Mouse (Mus musculus) CH12.LX (cell line): ENCODE results near the gene Ttn.

Experiments used
- BHLHE40 ChIP-seq: IDR thresholded peaks from 2 replicates; pipeline ENCODE4 v1.6.1; 2011; ENCODE audit warnings: mild to moderate bottlenecking, low read depth, low read length, improper control_type of control experiment
- CHD2 ChIP-seq: IDR thresholded peaks from 2 replicates; pipeline ENCODE4 v1.6.1; 2011; ENCODE audit warnings: low read length, improper control_type of control experiment
- CTCF ChIP-seq, 2 experiments: IDR thresholded peaks in 1 of 2; conservative IDR thresholded peaks in 1 of 2; 2 replicates each; pipeline ENCODE4 v1.5.1; 2011 to 2012; ENCODE audit warnings: low read depth in 2 of 2, low read length in 2 of 2, improper control_type of control experiment in 1 of 2, inconsistent platforms in 1 of 2, mild to moderate bottlenecking in 1 of 2, moderate library complexity in 1 of 2
- E2F4 ChIP-seq: IDR thresholded peaks from 2 replicates; pipeline ENCODE4 v1.6.1; 2011; ENCODE audit warnings: low read depth, low read length, improper control_type of control experiment; ENCODE audit not compliant: insufficient replicate concordance
- ETS1 ChIP-seq: conservative IDR thresholded peaks from 2 replicates; pipeline ENCODE4 v1.6.1; 2012; ENCODE audit warnings: low read depth, mild to moderate bottlenecking, inconsistent platforms, low read length, improper control_type of control experiment, moderate library complexity
- KAT2A ChIP-seq: IDR thresholded peaks from 2 replicates; pipeline ENCODE4 v1.6.1; 2012; ENCODE audit warnings: low read length, improper control_type of control experiment, inconsistent platforms; ENCODE audit not compliant: insufficient replicate concordance
- MEF2A ChIP-seq: IDR thresholded peaks from 2 replicates; pipeline ENCODE4 v1.6.1; 2014; ENCODE audit warnings: low read depth, mild to moderate bottlenecking, inconsistent platforms, low read length, improper control_type of control experiment, borderline replicate concordance
- POLR2A ChIP-seq: IDR thresholded peaks from 2 replicates; pipeline ENCODE4 v1.6.1; 2011; ENCODE audit warnings: low read depth, mild to moderate bottlenecking, improper control_type of control experiment, low read length
- SIN3A ChIP-seq: IDR thresholded peaks from 2 replicates; pipeline ENCODE4 v1.6.1; 2012; ENCODE audit warnings: low read length, improper control_type of control experiment, inconsistent platforms
- TBP ChIP-seq: conservative IDR thresholded peaks from 2 replicates; pipeline ENCODE4 v1.6.1; 2011; ENCODE audit warnings: low read depth, low read length, improper control_type of control experiment
- USF1 ChIP-seq: IDR thresholded peaks from 2 replicates; pipeline ENCODE4 v1.6.1; 2014; ENCODE audit warnings: low read depth, mild to moderate bottlenecking, inconsistent platforms, low read length, improper control_type of control experiment
- ZC3H11A ChIP-seq: IDR thresholded peaks from 2 replicates; pipeline ENCODE4 v1.6.1; 2012; ENCODE audit warnings: low read depth, mild to moderate bottlenecking, inconsistent platforms, low read length, improper control_type of control experiment
- ZNF384 ChIP-seq: IDR thresholded peaks from 2 replicates; pipeline ENCODE4 v1.6.1; 2012; ENCODE audit warnings: low read depth, low read length, improper control_type of control experiment, inconsistent platforms

GRCm38 (mm10) chr2:76968919-76969318 lies 13.4 kb downstream of the Ttn start:
- TF ChIP-seq TBP = no peak
- no peak for TF ChIP-seq ETS1
- peak; percentile 71 to 93; a peak in 3 of 4 replicates for TF ChIP-seq CTCF (conservative IDR thresholded peaks at IDR 0.05 in 1 of 2, IDR thresholded peaks at IDR 0.05 in 1 of 2; ENCODE audit: low read depth in 2 of 2, low read length in 2 of 2)
- TF ChIP-seq USF1 = no peak
- TF ChIP-seq POLR2A = no peak
- TF ChIP-seq SIN3A = no peak
- no peak for TF ChIP-seq BHLHE40
- no peak for TF ChIP-seq CHD2
- TF ChIP-seq ZNF384 = no peak
- TF ChIP-seq ZC3H11A = no peak
- no peak for TF ChIP-seq KAT2A
- TF ChIP-seq E2F4 = no peak
- no peak for TF ChIP-seq MEF2A
